Mouse (Mus musculus) hindbrain, postnatal 0 days (tissue): Measurements from ENCODE around the gene Brwd1. TPM values are rescaled to one million over a fixed set of nuclear protein-coding genes. Genes with fewer than 3 reads are reported as not detected.

Experiments
- ATAC-seq: fragments of 200-750 bp; cut with Nextera tagmentation; 2 replicates; pipeline ENCODE4 v1.8.0; 2017; ENCODE audit warnings: mild to moderate bottlenecking, moderate TSS enrichment, moderate library complexity
- DNase-seq: peaks from one replicate; pipeline ENCODE4 v3.0.0-alpha.2; 2015; ENCODE audit warnings: low spot score
- H3K27ac ChIP-seq: fragments of 300-500 bp; sonication (generic); 2 replicates; pipeline ENCODE4 v1.5.1; 2014; ENCODE audit warnings: mild to moderate bottlenecking
- H3K27me3 ChIP-seq: fragments of 300-500 bp; sonication (generic); 2 replicates; pipeline ENCODE4 v1.6.1; 2014; ENCODE audit warnings: low read length, mixed read lengths; ENCODE audit not compliant: insufficient read depth
- H3K36me3 ChIP-seq: fragments of 300-500 bp; sonication (generic); 2 replicates; pipeline ENCODE4 v1.6.1; 2014; ENCODE audit warnings: low read length, mixed read lengths; ENCODE audit not compliant: insufficient read depth
- H3K4me1 ChIP-seq: fragments of 300-500 bp; sonication (generic); 2 replicates; pipeline ENCODE4 v1.6.1; 2014; ENCODE audit warnings: antibody characterized with exemption, low read length, mixed read lengths; ENCODE audit not compliant: insufficient read depth
- H3K4me2 ChIP-seq: fragments of 300-500 bp; sonication (generic); 2 replicates; pipeline ENCODE4 v1.6.1; 2014; ENCODE audit warnings: low read depth, mild to moderate bottlenecking, low read length, moderate library complexity, mixed read lengths
- H3K4me3 ChIP-seq: fragments of 300-500 bp; sonication (generic); 2 replicates; pipeline ENCODE4 v1.5.1; 2014; ENCODE audit warnings: low read length
- H3K9ac ChIP-seq: fragments of 300-500 bp; sonication (generic); replicated peaks from 2 replicates; pipeline ENCODE4 v1.6.1; 2014; ENCODE audit warnings: mild to moderate bottlenecking, low read length, moderate library complexity, mixed read lengths
- H3K9me3 ChIP-seq: fragments of 300-500 bp; sonication (generic); 2 replicates; pipeline ENCODE4 v1.6.1; 2016; ENCODE audit warnings: low read length, mixed read lengths
- CTCF ChIP-seq: IDR thresholded peaks from 2 replicates; pipeline ENCODE4 v1.5.1; 2016; ENCODE audit warnings: antibody characterized with exemption, control low read depth, low read depth
- WGBS: fragments of 180-500 bp; shearing (Covaris S2); extraction: QIAGEN DNeasy Blood & Tissue Kit; methylation state at CpG from one replicate; pipeline ENCODE4 v1.1.7; 2014; 5-methylcytosine and 5-hydroxymethylcytosine counted together
- polyA plus RNA-seq: library from polyadenylated mRNA; unstranded; fragments of >200 nt; fragmentation: Nextera tagmentation; extraction: Ambion mirVana; gene quantifications from 2 replicates; pipeline ENCODE4 v1.2.1, GENCODE M21; 2015
- total RNA-seq: library from RNA; depleted of rRNA; stranded (reverse); fragments of >200 nt; gene quantifications from 2 replicates; pipeline ENCODE4 v1.2.3, GENCODE M21; 2014

The Brwd1 gene
- total and polyA plus RNA-seq, 2 experiments from 2014 or later, result 130 to 144 TPM

DNA sequence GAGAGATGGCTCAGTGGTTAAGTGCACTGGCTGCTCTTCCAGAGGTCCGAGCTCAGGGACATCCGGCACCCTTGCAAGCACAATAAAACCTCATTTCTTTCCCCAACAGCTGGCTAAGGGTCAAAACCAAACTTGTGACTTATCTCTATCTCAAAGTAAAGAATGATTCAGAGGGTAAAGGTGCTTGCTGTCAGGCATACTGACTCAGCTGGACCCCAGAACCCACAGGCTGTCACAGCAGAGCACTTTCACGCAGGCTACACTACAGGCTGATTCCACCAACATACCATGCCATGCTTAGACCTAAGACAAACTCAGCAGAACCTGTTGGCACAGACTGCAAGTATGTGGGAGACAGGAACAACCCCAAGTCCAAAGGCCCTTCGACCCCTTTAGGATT lies 41.6 kb downstream of the Brwd1 start:
- Histone ChIP-seq H3K4me2 (no peak overlapping the region), H3K27ac (no peak overlapping the region), H3K4me3 (no peak overlapping the region), H3K4me1 (no peaks in the 10 kb centered on the region), H3K36me3 (peaks cover 64% of the 10 kb centered on the region), H3K9ac (no peak overlapping the region), H3K9me3 (no peaks in the 10 kb centered on the region), H3K27me3 (no peaks in the 10 kb centered on the region)
- no peak for TF ChIP-seq CTCF
- WGBS, result 97% methylated on average over 4 of the region's 4 CpGs
- DNase-seq (no peak), ATAC-seq (no peak)

DNA sequence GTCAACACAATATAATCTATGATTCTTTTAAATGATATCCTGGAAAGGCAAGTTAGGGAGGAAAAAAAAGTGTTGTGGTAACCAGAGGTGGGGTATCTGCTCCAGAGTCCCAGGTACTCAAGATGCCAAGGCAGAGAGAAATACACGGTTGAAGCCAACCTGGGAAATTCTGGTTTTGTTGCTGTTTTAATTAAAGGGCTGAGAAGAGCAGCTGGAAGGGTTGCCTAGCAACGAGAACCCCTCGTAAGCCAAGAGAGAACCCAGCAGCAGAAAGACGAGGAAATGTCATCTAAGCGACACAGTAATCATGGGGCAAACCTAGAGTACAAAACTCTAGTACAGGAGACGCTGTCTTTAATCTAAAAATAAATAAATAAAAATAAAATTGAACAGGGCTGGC lies 42.8 kb downstream of the Brwd1 start:
- WGBS, result 36% methylated on average over 6 of the region's 6 CpGs
- peaks cover 66% of the 10 kb centered on the region for H3K36me3 ChIP-seq
- H3K27ac ChIP-seq, result no peak overlapping the region
- H3K9me3 ChIP-seq, result no peaks in the 10 kb centered on the region
- no peak overlapping the region for H3K4me3 ChIP-seq
- H3K4me1 ChIP-seq, result no peaks in the 10 kb centered on the region
- peak; percentile 37 for DNase-seq
- no peak overlapping the region for H3K9ac ChIP-seq
- no peak overlapping the region for H3K4me2 ChIP-seq
- H3K27me3 ChIP-seq, result no peaks in the 10 kb centered on the region
- ATAC-seq, result peak; percentile 43; the same call in 1 of the 2 replicates
- TF ChIP-seq CTCF, result no peak

DNA sequence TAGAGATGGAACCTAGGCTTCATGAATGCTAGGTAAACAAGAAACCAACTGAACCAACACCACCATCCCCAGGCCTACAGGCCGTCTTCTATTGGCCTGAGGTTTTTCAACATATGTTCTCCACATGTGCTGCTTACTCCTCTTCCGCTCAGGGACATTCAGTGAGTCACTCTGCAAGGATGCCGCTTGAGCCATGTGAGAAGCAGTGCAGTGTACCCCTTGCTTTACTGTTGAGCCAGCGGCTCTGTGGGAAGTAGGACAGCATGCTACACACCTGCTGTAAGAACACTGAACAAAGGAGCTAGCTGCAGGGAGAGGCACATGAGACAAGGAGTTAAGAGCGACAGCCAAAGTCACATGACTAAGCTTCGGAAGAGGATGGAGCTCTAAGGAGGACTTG lies 47.9 kb downstream of the Brwd1 start:
- ATAC-seq (no peak), DNase-seq (no peak)
- Histone ChIP-seq H3K4me2 (no peak overlapping the region), H3K27ac (no peak overlapping the region), H3K9me3 (no peaks in the 10 kb centered on the region), H3K4me3 (no peak overlapping the region), H3K9ac (no peak overlapping the region), H3K4me1 (no peaks in the 10 kb centered on the region), H3K27me3 (no peaks in the 10 kb centered on the region), H3K36me3 (peaks cover 91% of the 10 kb centered on the region)
- TF ChIP-seq CTCF, result no peak
- WGBS, result 83% methylated on average over 6 of the region's 6 CpGs

DNA sequence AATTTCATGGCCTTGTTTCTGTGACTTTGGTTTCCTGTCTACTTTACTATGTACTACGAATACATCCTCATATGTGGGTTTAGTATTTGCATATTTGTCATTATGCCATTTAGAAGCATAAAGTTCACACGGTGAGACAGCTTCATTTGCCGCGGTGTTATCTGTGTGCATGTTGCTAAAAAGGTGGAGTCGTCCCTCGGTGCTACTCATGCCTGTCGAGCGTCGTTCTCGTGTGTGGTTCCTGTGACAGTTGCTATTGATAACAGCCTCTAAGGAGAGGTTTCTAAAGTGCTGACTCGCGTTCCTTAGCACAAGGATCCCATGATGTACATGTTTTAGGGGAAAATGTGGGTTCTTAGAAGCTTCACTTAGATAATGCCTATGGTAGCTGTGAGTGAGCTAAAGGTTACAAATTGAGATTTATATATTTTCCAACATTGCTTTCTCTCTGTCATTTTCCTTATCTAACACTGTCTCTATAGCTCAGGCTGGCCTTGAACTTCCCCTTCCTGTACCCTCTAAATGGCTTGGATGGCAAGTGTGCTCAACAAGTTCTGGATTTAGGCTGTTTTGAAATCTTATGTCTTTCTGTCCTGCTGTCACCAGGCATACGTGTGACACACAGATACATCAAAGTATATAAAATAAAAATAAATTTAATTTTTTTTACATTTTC lies 49.8 kb downstream of the Brwd1 start:
- Histone ChIP-seq H3K27me3 (no peaks in the 10 kb centered on the region), H3K4me3 (no peak overlapping the region), H3K36me3 (peaks cover 83% of the 10 kb centered on the region), H3K4me1 (no peaks in the 10 kb centered on the region), H3K9me3 (no peaks in the 10 kb centered on the region), H3K4me2 (no peak overlapping the region), H3K9ac (no peak overlapping the region), H3K27ac (no peak overlapping the region)
- DNase-seq, result no peak
- 92% methylated on average over 13 of the region's 13 CpGs for WGBS
- ATAC-seq, result no peak
- TF ChIP-seq CTCF, result no peak

DNA sequence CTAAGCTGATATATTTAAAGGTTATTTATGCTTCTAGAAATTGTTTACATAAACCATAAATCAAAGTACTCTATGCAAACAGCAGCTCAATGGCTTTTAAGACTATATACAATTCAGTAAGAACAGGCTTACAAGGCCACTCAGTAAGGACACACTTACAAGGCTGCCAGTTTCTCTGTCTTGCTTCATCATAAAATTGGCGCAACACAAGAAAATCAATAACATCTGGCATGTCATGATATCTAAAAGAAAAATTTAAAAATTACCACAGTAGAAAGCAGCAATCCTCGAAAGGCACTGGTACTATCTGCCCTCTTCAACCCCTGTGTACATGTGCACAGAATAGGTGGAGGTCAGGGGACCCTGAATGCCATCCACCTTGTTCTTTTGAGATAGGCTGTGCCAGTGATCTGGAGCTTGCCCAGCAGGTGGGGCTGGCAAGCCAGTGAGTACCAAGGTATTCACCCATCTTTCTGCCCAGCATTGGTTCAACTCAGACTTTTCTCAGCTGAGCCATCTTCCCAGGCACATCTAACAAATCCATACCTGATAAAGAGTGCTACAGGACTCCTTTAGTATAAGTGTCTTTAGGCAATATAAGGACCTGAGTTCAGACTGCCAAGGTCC lies 51.7 kb downstream of the Brwd1 start:
- Histone ChIP-seq H3K36me3 (peaks cover 75% of the 10 kb centered on the region), H3K9ac (no peak overlapping the region), H3K4me2 (no peak overlapping the region), H3K27ac (no peak overlapping the region), H3K27me3 (no peaks in the 10 kb centered on the region), H3K4me3 (no peak overlapping the region), H3K9me3 (no peaks in the 10 kb centered on the region), H3K4me1 (no peaks in the 10 kb centered on the region)
- 93% methylated on average over 2 of the region's 2 CpGs for WGBS
- peak; percentile 44 for TF ChIP-seq CTCF
- ATAC-seq (no peak), DNase-seq (peak; percentile 5)

DNA sequence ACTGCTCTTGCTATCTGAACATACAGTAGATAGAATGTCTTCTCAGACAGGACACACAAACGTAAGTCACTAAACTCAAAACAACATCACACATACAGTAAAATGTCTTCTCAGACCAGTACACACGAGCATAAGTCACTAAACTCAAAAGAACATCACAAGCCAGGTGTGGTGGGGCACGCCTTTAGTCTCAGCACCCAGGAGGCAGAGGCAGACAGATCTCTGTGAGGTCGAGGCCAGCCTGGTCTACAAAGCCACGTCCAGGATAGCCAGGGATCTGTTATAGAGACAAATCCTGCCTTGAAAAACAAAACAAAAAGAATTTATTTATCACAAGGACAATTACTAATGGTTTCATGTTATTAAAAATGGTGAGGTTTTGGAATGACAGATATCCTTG lies 56.1 kb downstream of the Brwd1 start:
- H3K4me3 ChIP-seq, result no peak overlapping the region
- H3K27me3 ChIP-seq, result no peaks in the 10 kb centered on the region
- no peak overlapping the region for H3K9ac ChIP-seq
- no peak for DNase-seq
- TF ChIP-seq CTCF, result no peak
- H3K4me2 ChIP-seq, result no peak overlapping the region
- 96% methylated on average over 5 of the region's 5 CpGs for WGBS
- H3K36me3 ChIP-seq, result peaks cover 57% of the 10 kb centered on the region
- H3K4me1 ChIP-seq, result no peaks in the 10 kb centered on the region
- no peak overlapping the region for H3K27ac ChIP-seq
- H3K9me3 ChIP-seq, result no peaks in the 10 kb centered on the region
- ATAC-seq, result no peak

DNA sequence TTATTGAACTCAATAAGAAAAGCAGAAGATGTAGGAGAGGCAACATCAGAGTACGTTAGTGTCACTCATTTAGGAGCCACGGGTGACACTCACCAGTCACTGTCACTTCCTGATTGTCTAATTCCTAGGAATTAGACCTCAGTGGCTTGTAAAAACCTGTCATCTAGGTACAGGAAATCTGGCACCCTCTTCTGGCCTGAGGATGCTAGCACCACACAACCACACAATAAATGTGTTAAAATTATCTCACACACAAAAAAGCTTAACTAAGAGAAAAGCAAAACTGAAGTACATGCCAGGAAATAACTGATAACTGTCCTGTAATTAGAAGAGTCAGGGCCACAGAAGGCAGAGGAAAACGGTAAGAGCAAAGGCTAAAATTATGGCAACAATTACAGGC lies 57.1 kb downstream of the Brwd1 start:
- H3K9me3 ChIP-seq, result no peaks in the 10 kb centered on the region
- no peak for ATAC-seq
- WGBS, result 88% methylated on average over 3 of the region's 3 CpGs
- H3K9ac ChIP-seq, result no peak overlapping the region
- H3K27me3 ChIP-seq, result no peaks in the 10 kb centered on the region
- H3K27ac ChIP-seq, result no peak overlapping the region
- no peak overlapping the region for H3K4me3 ChIP-seq
- H3K4me1 ChIP-seq, result no peaks in the 10 kb centered on the region
- peaks cover 56% of the 10 kb centered on the region for H3K36me3 ChIP-seq
- H3K4me2 ChIP-seq, result no peak overlapping the region
- DNase-seq, result peak; percentile 9
- peak; percentile 36 for TF ChIP-seq CTCF
